Mouse (Mus musculus) forebrain, embryonic 10.5 days (tissue): ENCODE results near the gene Rom1. TPM values are rescaled to one million over a fixed set of nuclear protein-coding genes. Genes with fewer than 3 reads are reported as not detected.
A peak's percentile ranks its signal among the peaks of the same experiment; 100 is the strongest.

Source experiments
- DNase-seq: peaks from one replicate; pipeline ENCODE4 v3.0.0-alpha.2; 2017; ENCODE audit warnings: low spot score; ENCODE audit errors: extremely low spot score
- H3K27ac ChIP-seq: fragments of 300-500 bp; sonication (generic); 2 replicates; pipeline ENCODE4 v1.5.1; 2016; ENCODE audit warnings: mild to moderate bottlenecking
- H3K27me3 ChIP-seq: fragments of 300-500 bp; sonication (generic); 2 replicates; pipeline ENCODE4 v1.6.1; 2016; ENCODE audit warnings: mild to moderate bottlenecking; ENCODE audit not compliant: poor library complexity, severe bottlenecking
- H3K36me3 ChIP-seq: fragments of 300-500 bp; sonication (generic); replicated peaks from 2 replicates; pipeline ENCODE4 v1.6.1; 2016; ENCODE audit warnings: mild to moderate bottlenecking, moderate library complexity
- H3K4me1 ChIP-seq: fragments of 300-500 bp; sonication (generic); 2 replicates; pipeline ENCODE4 v1.6.1; 2016
- H3K4me3 ChIP-seq: fragments of 300-500 bp; sonication (generic); 2 replicates; pipeline ENCODE4 v1.5.1; 2016; ENCODE audit warnings: mild to moderate bottlenecking, moderate library complexity
- H3K9me3 ChIP-seq: fragments of 300-500 bp; sonication (generic); 2 replicates; pipeline ENCODE4 v1.6.1; 2016; ENCODE audit warnings: mild to moderate bottlenecking, moderate library complexity
- WGBS: fragments of 180-500 bp; shearing (Covaris S2); methylation state at CpG from one replicate; pipeline ENCODE4 v1.1.7; 2016; 5-methylcytosine and 5-hydroxymethylcytosine counted together
- microRNA-seq: library from miRNA; unstranded; fragments of <30 nt; microRNA quantifications from one replicate; pipeline ENCODE4, GENCODE M21; 2017
- polyA plus RNA-seq: library from polyadenylated mRNA; unstranded; fragments of >200 nt; fragmentation: Nextera tagmentation; extraction: Ambion mirVana; gene quantifications from 2 replicates; pipeline ENCODE4 v1.2.1, GENCODE M21; 2016

Rom1 gene
- polyA plus RNA-seq, 1 experiment from 2014 or later = 3.7 TPM

- H3K4me3 ChIP-seq = peak overlapping the region; percentile 78
- H3K27me3 ChIP-seq = no peaks in the 10 kb centered on the region
- H3K4me1 ChIP-seq = peaks cover 27% of the 10 kb centered on the region
- no peak for DNase-seq
- H3K9me3 ChIP-seq = no peaks in the 10 kb centered on the region
- peaks cover 22% of the 10 kb centered on the region for H3K36me3 ChIP-seq
- H3K27ac ChIP-seq = peak overlapping the region; percentile 96
- 16% methylated on average over 19 of the region's 19 CpGs for WGBS
Observed at GRCm38 (mm10) chr19:8887585-8888463, 41.3 kb downstream of the Rom1 start.

GRCm38 (mm10) chr19:8886916-8887584, 42.1 kb downstream of the Rom1 start:
- 56% methylated on average over 1 of the region's 1 CpGs for WGBS

GRCm38 (mm10) chr19:8883616-8884015, 45.5 kb downstream of the Rom1 start, which contains the start of the genes Lbhd1 and Gm49403:
Gene Lbhd1 (plus strand): TSS chr19:8883732.
Gene Gm49403 (plus strand): TSS chr19:8883930.
- no peak for DNase-seq
- H3K9me3 ChIP-seq = no peaks in the 10 kb centered on the region
- H3K27ac ChIP-seq = no peak within 1 kb of the TSS
- H3K36me3 ChIP-seq = peaks cover 5% of the 10 kb centered on the region; the same call in 1 of the 2 replicates
- peaks cover 30% of the 10 kb centered on the region for H3K4me1 ChIP-seq
- no peak within 1 kb of the TSS for H3K4me3 ChIP-seq
- 81% methylated on average over 3 of the region's 3 CpGs for WGBS
- H3K27me3 ChIP-seq = no peaks in the 10 kb centered on the region

More at GRCm38 (mm10) chr19:8886916-8887584, 42.1 kb downstream of the Rom1 start:
- Histone ChIP-seq H3K4me3 (peak overlapping the region; percentile 78), H3K9me3 (no peaks in the 10 kb centered on the region), H3K27me3 (no peaks in the 10 kb centered on the region), H3K36me3 (peaks cover 22% of the 10 kb centered on the region), H3K27ac (peak overlapping the region; percentile 96), H3K4me1 (peaks cover 22% of the 10 kb centered on the region)
- DNase-seq = no peak

GRCm38 (mm10) chr19:8881034-8881392, 48.1 kb downstream of the Rom1 start:
- Histone ChIP-seq H3K4me3 (peak overlapping the region; percentile 89), H3K9me3 (no peaks in the 10 kb centered on the region), H3K27ac (peak overlapping the region; percentile 89), H3K36me3 (peaks cover 24% of the 10 kb centered on the region), H3K27me3 (no peaks in the 10 kb centered on the region), H3K4me1 (peaks cover 16% of the 10 kb centered on the region)
- no peak for DNase-seq
- WGBS = 18% methylated on average over 3 of the region's 3 CpGs

- under 1% methylated on average over 42 of the region's 42 CpGs for WGBS
- Histone ChIP-seq H3K36me3 (peaks cover 29% of the 10 kb centered on the region), H3K4me3 (peak within 1 kb of the TSS; percentile 89), H3K27me3 (no peaks in the 10 kb centered on the region), H3K9me3 (no peaks in the 10 kb centered on the region), H3K4me1 (peaks cover 16% of the 10 kb centered on the region), H3K27ac (peak within 1 kb of the TSS; percentile 89)
- peak; percentile 82 for DNase-seq
Observed at GRCm38 (mm10) chr19:8880311-8881033, 48.7 kb downstream of the Rom1 start, which contains the start of gene Uqcc3. Gene Uqcc3 (minus strand): TSS chr19:8880923.

Small RNAs within 50 kb of the gene (microRNA-seq; reads per million reads assigned to microRNA genes)
- not detected for gene Mir5136

Other genes starting within 250 kb of the Rom1 start
- 136 and 149 TPM in 2 replicates for gene Slc3a2, start 206.0 kb downstream of the Rom1 start, polyA plus RNA-seq
- gene Wdr74, start 193.5 kb downstream of the Rom1 start, polyA plus RNA-seq = 120 and 126 TPM in 2 replicates
- 3.4 and 3.7 TPM in 2 replicates for gene 1700092M07Rik, start 188.6 kb downstream of the Rom1 start, polyA plus RNA-seq
- 86.8 and 87.8 TPM in 2 replicates for gene Stx5a, start 187.9 kb downstream of the Rom1 start, polyA plus RNA-seq
- gene Nxf1, start 172.3 kb downstream of the Rom1 start, polyA plus RNA-seq = 254 and 275 TPM in 2 replicates
- 170 TPM in 2 replicates for gene Tmem223, start 158.4 kb downstream of the Rom1 start, polyA plus RNA-seq
- gene Tmem179b, start 154.9 kb downstream of the Rom1 start, polyA plus RNA-seq = 47.4 and 49.5 TPM in 2 replicates
- gene Taf6l, start 142.9 kb downstream of the Rom1 start, polyA plus RNA-seq = 48.6 and 49.4 TPM in 2 replicates
- 173 and 180 TPM in 2 replicates for gene Polr2g, start 130.8 kb downstream of the Rom1 start, polyA plus RNA-seq
- 6.6 and 6.8 TPM in 2 replicates for gene Zbtb3, start 126.8 kb downstream of the Rom1 start, polyA plus RNA-seq
- 82.5 and 85.5 TPM in 2 replicates for gene Ttc9c, start 110.0 kb downstream of the Rom1 start, polyA plus RNA-seq
- 4.9 and 5.4 TPM in 2 replicates for gene Hnrnpul2, start 109.3 kb downstream of the Rom1 start, polyA plus RNA-seq
- gene AC129217.1, start 99.6 kb downstream of the Rom1 start, polyA plus RNA-seq = not detected in 2 replicates
- 47.0 and 48.0 TPM in 2 replicates for gene Bscl2, start 91.9 kb downstream of the Rom1 start, polyA plus RNA-seq
- gene Gng3, start 90.2 kb downstream of the Rom1 start, polyA plus RNA-seq = 27.8 and 31.7 TPM in 2 replicates
- 0.36 and 0.99 TPM in 2 replicates for gene Lrrn4cl, start 78.6 kb downstream of the Rom1 start, polyA plus RNA-seq
- gene Ubxn1, start 57.9 kb downstream of the Rom1 start, polyA plus RNA-seq = 208 and 212 TPM in 2 replicates
- gene Uqcc3, start 48.4 kb downstream of the Rom1 start, polyA plus RNA-seq = 53.2 and 55.5 TPM in 2 replicates
- gene Lbhd1, start 45.6 kb downstream of the Rom1 start, polyA plus RNA-seq = 125 and 130 TPM in 2 replicates
- gene Gm49403, start 45.4 kb downstream of the Rom1 start, polyA plus RNA-seq = not detected in 2 replicates
- 178 and 183 TPM in 2 replicates for gene 1810009A15Rik, start 40.5 kb downstream of the Rom1 start, polyA plus RNA-seq
- 0.20 and 0.37 TPM in 2 replicates for gene Gm49416, start 40.4 kb downstream of the Rom1 start, polyA plus RNA-seq
- gene Ints5, start 36.4 kb downstream of the Rom1 start, polyA plus RNA-seq = 59.9 and 61.4 TPM in 2 replicates
- 118 and 121 TPM in 2 replicates for gene Ganab, start 31.3 kb downstream of the Rom1 start, polyA plus RNA-seq
- gene B3gat3, start 9.0 kb downstream of the Rom1 start, polyA plus RNA-seq = 49.6 and 52.2 TPM in 2 replicates
- gene Eml3, start 196 bp upstream of the Rom1 start, polyA plus RNA-seq = 24.0 and 25.7 TPM in 2 replicates
- gene Mta2, start 12.5 kb upstream of the Rom1 start, polyA plus RNA-seq = 202 and 206 TPM in 2 replicates
- gene Tut1, start 24.5 kb upstream of the Rom1 start, polyA plus RNA-seq = 40.2 and 49.1 TPM in 2 replicates
- 559 and 563 TPM in 2 replicates for gene Eef1g, start 37.7 kb upstream of the Rom1 start, polyA plus RNA-seq
- gene Ahnak, start 59.9 kb upstream of the Rom1 start, polyA plus RNA-seq = 6.5 and 7.1 TPM in 2 replicates
- gene Scgb1a1, start 158.6 kb upstream of the Rom1 start, polyA plus RNA-seq = not detected in 2 replicates
- 17.8 and 25.5 TPM in 2 replicates for gene Asrgl1, start 206.3 kb upstream of the Rom1 start, polyA plus RNA-seq